Mouse (Mus musculus): ENCODE results near the gene Noc4l.

Noc4l gene

GRCm38 (mm10) chr5:110609425-110609824, 43.8 kb downstream of the Noc4l start:
- DNase-seq (ENCODE audit: low read depth, low spot score): no peak

DNA sequence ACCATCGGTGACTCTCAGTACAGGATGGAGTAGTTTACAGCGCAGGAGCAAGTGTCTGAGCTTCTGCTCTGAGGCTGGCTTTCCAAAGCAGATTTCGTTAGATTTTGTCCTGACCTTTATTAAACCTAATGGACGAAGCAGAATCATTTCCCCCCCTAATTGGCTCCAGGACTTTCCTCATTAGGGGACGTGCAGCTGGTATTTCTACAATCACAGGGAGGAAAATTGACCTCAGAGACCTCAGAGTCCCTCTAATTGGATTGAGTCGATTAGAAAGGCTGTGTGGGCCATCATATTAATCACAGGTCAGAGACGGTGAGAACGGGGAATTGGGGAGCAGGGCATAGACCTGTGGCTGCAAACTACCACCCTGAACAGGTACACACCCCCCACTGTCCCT, 44.3 kb downstream of the Noc4l start:
- no peak for DNase-seq (ENCODE audit: low read depth, low spot score)

DNA sequence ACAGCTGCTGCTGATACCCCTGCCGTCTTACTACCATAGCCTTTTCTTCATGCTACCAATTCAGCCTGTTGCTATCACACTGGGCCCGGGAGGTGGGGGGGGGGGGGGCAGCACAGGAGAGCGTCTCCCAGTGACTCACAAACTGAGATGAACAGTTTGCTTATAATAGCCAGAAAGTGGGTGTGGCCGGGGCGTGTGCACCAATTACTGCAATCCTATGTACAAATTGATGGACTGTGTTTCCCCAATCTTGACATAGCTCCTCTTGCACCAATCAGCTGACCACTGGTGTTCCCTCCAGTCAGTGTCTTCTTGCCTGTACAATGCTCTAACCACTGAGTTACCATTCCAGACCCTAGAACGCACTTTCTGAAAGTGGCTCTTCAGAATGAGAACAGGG, 44.9 kb downstream of the Noc4l start:
- DNase-seq (ENCODE audit: low read depth, low spot score): no peak

DNA sequence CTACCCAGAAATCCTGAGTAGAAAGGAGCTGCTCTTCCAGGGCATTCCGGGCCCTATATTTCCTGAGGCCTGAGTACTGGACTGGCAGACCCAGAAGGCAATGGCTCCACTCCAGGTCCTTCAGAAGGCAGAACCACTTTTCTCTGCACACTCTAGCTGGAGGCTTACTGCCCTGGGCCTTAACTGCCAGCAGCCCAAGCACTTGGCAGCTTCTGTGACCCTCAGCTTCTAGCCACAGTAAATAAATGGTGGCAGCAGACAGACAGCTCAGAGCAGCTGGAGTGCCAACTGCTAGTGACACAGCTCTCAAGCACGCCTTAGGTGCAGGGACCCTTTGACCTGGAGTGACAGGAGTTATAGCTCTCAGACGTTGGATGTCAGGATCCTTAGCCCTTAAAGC, 45.5 kb downstream of the Noc4l start:
- no peak for DNase-seq (ENCODE audit: low read depth, low spot score)

- DNase-seq (ENCODE audit: low read depth, low spot score): no peak
Observed at GRCm38 (mm10) chr5:110605531-110606221, 47.5 kb downstream of the Noc4l start.

GRCm38 (mm10) chr5:110604311-110604710, 48.9 kb downstream of the Noc4l start:
- DNase-seq (ENCODE audit: low read depth, low spot score): no peak

DNA sequence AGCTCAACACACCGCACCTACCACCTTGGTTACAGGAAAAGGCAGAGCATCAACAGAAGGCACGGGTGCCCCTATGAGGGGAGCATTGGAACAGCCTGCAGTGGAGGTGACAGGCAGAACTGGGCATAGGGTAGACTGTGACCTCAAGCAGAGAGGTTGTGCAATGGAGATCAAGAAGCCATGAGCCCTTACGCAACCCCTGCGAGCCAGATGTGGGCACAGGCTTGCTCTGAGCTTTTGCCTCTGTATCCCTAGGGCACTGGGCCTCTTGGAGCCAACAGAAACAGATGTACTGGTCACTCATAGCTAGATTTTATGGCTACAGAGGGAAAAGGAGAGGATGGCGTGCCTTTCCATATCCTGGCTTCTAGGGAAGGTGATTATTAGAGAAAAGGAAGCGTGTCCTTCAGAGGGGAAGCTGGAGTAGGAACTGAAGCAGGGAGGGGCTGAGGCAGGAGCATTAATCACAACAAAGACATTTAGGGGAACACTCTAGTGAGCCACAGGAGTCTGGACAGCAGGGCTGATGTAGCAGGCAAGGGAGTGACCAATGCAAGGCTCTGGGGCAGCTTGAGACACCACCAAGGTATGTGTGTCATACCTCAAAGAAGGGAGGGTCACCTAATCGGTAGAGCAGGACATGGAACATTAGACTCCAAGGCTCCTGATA, 50.1 kb downstream of the Noc4l start:
- no peak for DNase-seq (ENCODE audit: low read depth, low spot score)

All from telencephalon, adult 2 months (tissue).